Mouse (Mus musculus): ENCODE measurements at regions not wholly inside any gene's neighbourhood (a gene's known extent, or its start where the extent isn't known, plus 50 kb on each side); places are given as distances from the start of the nearest gene placed in this dataset.

DNA sequence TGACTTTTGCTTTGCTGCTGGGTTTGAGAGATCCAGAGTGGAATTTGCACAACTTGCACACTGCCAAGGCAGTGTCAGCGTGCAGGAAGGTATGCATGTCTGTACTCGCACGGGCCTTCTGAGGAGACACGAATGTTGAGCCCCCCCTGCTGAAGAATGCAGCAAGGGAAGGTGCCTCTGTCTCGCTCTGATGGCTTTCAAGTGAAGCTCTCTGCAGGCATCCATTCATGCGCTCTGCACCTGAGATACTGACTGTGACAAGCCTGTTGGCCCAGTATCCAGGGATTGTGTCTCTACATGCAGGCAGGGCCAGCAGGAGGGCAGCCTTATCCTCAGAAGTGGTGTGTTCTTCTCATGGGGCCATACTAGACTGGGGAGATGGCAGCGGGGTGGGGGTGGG lies 105.0 kb downstream of the Zfp36l1 start:
- TF ChIP-seq CHD2 (IDR thresholded peaks at IDR 0.05; ENCODE audit: low read depth, low read length): no peak
- TF ChIP-seq ZC3H11A (IDR thresholded peaks at IDR 0.05; ENCODE audit: borderline replicate concordance, low read depth, low read length): no peak
- no peak for TF ChIP-seq ZNF384 (IDR thresholded peaks at IDR 0.05; ENCODE audit: low read depth, low read length)

Data from ES-E14 (cell line).